Mouse (Mus musculus): ENCODE results near the gene Acbd5. TPM values are rescaled to one million over a fixed set of nuclear protein-coding genes. Genes with fewer than 3 reads are reported as not detected.

Gene Acbd5
- polyA plus RNA-seq, 1 experiment from 2014 or later: 32.9 TPM

DNA sequence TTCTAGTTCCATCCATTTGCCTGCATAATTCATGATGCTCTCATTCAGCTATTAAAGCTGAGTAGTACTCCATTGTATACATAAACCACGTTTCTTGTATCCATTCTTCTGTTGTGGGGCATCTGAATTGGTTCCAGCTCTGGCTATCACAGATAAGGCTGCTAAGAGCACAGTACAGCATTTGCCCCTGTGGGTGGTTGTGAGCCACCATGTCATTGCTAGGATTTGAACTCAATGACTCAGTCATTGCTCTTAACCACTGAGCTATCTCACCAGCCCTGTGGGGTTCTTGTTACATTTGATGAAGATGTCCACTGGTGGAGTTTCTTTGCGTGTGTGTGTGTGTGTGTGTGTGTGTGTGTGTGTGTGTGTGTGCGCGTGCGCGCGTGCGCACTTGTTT is 16.6 kb downstream of the Acbd5 start:
- Histone ChIP-seq H3K4me1 (replicated peaks; ENCODE audit: control insufficient read depth, insufficient read depth) (no peaks in the 10 kb centered on the region), H3K4me2 (replicated peaks; ENCODE audit: low read depth) (no peak overlapping the region), H3K9me3 (ENCODE audit: control insufficient read depth, low read length) (no peaks in the 10 kb centered on the region), H3K27ac (replicated peaks) (no peak overlapping the region), H3K36me3 (ENCODE audit: control insufficient read depth, insufficient read depth, low read length) (peaks cover 10% of the 10 kb centered on the region; the same call in 1 of the 2 replicates), H3K9ac (ENCODE audit: low read length) (no peak overlapping the region), H3K27me3 (ENCODE audit: control insufficient read depth, insufficient read depth, low read length) (no peaks in the 10 kb centered on the region), H3K4me3 (ENCODE audit: low read depth, low read length) (no peak overlapping the region)
- no peak for ATAC-seq (ENCODE audit: low FRiP score, low TSS enrichment)
- WGBS: 91% methylated on average over 8 of the region's 8 CpGs
- no peak for DNase-seq (ENCODE audit: low spot score)
- no peak for TF ChIP-seq EP300 (optimal IDR thresholded peaks at IDR 0.05)
- TF ChIP-seq CTCF (IDR thresholded peaks at IDR 0.05; ENCODE audit: low read depth): no peak

DNA sequence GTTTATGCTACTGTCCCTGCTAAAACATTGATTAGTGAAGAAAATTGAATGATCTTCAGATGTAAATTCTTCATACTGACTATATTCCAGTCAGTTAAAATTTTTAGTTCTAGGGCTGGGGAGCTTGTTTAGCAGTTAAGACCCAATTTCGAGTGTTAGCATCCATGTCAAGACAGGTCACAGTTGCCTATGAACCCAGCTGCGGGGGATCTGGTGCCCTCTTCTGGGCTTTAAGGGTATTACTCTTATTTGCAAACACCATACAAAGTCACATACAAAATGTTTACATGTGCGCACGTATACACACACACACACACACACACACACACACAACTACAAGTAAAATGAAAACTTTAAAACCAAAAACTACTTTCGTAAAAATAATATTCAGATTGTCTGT is 24.2 kb downstream of the Acbd5 start:
- peaks cover 15% of the 10 kb centered on the region; the same call in 1 of the 2 replicates for H3K36me3 ChIP-seq (ENCODE audit: control insufficient read depth, insufficient read depth, low read length)
- no peaks in the 10 kb centered on the region for H3K9me3 ChIP-seq (ENCODE audit: control insufficient read depth, low read length)
- no peaks in the 10 kb centered on the region for H3K27me3 ChIP-seq (ENCODE audit: control insufficient read depth, insufficient read depth, low read length)
- 56% methylated on average over 5 of the region's 5 CpGs for WGBS
- ATAC-seq (ENCODE audit: low FRiP score, low TSS enrichment) (no peak), DNase-seq (ENCODE audit: low spot score) (peak; percentile 23)
- H3K4me2 ChIP-seq (replicated peaks; ENCODE audit: low read depth): no peak overlapping the region
- H3K9ac ChIP-seq (ENCODE audit: low read length): no peak overlapping the region
- H3K4me1 ChIP-seq (replicated peaks; ENCODE audit: control insufficient read depth, insufficient read depth): no peaks in the 10 kb centered on the region
- no peak overlapping the region for H3K27ac ChIP-seq (replicated peaks)
- TF ChIP-seq EP300 (optimal IDR thresholded peaks at IDR 0.05) (no peak), CTCF (IDR thresholded peaks at IDR 0.05; ENCODE audit: low read depth) (peak; percentile 80)
- no peak overlapping the region for H3K4me3 ChIP-seq (ENCODE audit: low read depth, low read length)

DNA sequence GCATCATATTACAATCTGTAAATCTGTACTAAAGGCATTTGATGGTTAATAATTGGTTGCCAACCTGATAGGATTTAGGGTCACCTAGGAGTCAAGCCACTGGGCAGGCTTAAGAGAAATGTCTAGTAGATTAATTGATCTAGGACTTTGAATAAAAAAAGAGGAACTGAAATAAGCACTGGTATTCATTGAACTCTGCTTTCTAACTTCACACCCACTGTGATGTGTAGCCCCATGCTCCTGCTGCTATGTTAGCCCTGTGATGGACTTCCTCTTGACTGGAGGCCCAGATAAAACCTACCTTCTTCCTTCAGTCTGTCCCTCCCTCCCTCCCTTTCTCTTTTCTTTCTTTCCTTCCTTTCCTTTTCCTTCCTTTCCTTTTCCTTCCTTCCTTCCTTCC is 29.1 kb downstream of the Acbd5 start:
- H3K27ac ChIP-seq (replicated peaks): no peak overlapping the region
- H3K36me3 ChIP-seq (ENCODE audit: control insufficient read depth, insufficient read depth, low read length): peaks cover 15% of the 10 kb centered on the region; the same call in 1 of the 2 replicates
- H3K4me1 ChIP-seq (replicated peaks; ENCODE audit: control insufficient read depth, insufficient read depth): no peaks in the 10 kb centered on the region
- no peak for ATAC-seq (ENCODE audit: low FRiP score, low TSS enrichment)
- TF ChIP-seq EP300 (optimal IDR thresholded peaks at IDR 0.05) (no peak), CTCF (IDR thresholded peaks at IDR 0.05; ENCODE audit: low read depth) (no peak)
- no peak overlapping the region for H3K4me2 ChIP-seq (replicated peaks; ENCODE audit: low read depth)
- no peak for DNase-seq (ENCODE audit: low spot score)
- no peaks in the 10 kb centered on the region for H3K9me3 ChIP-seq (ENCODE audit: control insufficient read depth, low read length)
- H3K9ac ChIP-seq (ENCODE audit: low read length): no peak overlapping the region
- no peaks in the 10 kb centered on the region for H3K27me3 ChIP-seq (ENCODE audit: control insufficient read depth, insufficient read depth, low read length)
- no peak overlapping the region for H3K4me3 ChIP-seq (ENCODE audit: low read depth, low read length)

DNA sequence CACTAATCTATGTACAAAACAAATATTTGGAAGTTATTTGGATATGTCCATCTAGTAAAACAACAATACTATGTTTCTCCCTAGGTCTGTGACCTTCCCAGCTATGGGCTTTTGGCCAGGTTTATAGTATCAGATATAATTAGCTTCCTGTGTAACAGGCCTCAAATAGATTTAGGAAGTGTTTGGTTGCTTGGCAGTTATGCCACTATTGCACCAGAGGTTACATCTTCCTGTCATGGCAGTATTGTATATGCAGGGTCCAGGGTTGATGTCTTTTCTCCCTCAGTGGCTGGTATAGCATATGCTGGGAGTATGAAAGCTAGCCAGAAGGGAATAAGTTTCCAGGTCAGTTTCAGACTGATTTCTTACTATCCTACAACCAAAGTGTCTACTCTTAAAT is 34.3 kb downstream of the Acbd5 start:
- Histone ChIP-seq H3K27me3 (ENCODE audit: control insufficient read depth, insufficient read depth, low read length) (no peaks in the 10 kb centered on the region), H3K4me2 (replicated peaks; ENCODE audit: low read depth) (no peak overlapping the region), H3K27ac (replicated peaks) (no peak overlapping the region), H3K4me1 (replicated peaks; ENCODE audit: control insufficient read depth, insufficient read depth) (no peaks in the 10 kb centered on the region), H3K9me3 (ENCODE audit: control insufficient read depth, low read length) (no peaks in the 10 kb centered on the region), H3K4me3 (ENCODE audit: low read depth, low read length) (no peak overlapping the region), H3K9ac (ENCODE audit: low read length) (no peak overlapping the region), H3K36me3 (ENCODE audit: control insufficient read depth, insufficient read depth, low read length) (no peaks in the 10 kb centered on the region)
- no peak for TF ChIP-seq CTCF (IDR thresholded peaks at IDR 0.05; ENCODE audit: low read depth)
- TF ChIP-seq EP300 (optimal IDR thresholded peaks at IDR 0.05): no peak
- DNase-seq (ENCODE audit: low spot score) (no peak), ATAC-seq (ENCODE audit: low FRiP score, low TSS enrichment) (no peak)

DNA sequence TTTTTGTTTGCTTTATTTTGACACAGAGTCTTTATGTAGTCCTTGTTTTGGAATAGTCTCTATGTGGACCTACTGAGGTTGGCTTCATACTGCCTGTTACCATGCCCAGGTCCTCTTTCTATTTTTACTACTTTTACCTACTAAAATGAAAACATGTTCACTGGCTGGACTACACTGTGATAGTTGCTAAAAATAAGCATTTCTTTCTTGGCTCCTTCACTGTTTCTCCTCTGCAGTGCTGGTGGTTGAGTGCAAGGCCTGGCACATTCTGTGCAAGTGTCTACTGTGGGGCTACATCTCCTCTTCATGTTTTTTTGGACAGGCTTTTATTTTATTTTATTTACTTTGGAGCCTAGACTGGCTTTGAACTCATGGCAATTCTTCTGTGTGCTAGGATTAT is 51.6 kb downstream of the Acbd5 start:
- DNase-seq (ENCODE audit: low spot score) (no peak), ATAC-seq (ENCODE audit: low FRiP score, low TSS enrichment) (no peak)
- Histone ChIP-seq H3K4me3 (ENCODE audit: low read depth, low read length) (no peak overlapping the region), H3K27ac (replicated peaks) (no peak overlapping the region), H3K9ac (ENCODE audit: low read length) (no peak overlapping the region), H3K9me3 (ENCODE audit: control insufficient read depth, low read length) (no peaks in the 10 kb centered on the region), H3K36me3 (ENCODE audit: control insufficient read depth, insufficient read depth, low read length) (0 out of 2 replicates have a peak, but pooled peaks cover 4% of the 10 kb centered on the region), H3K4me2 (replicated peaks; ENCODE audit: low read depth) (no peak overlapping the region), H3K4me1 (replicated peaks; ENCODE audit: control insufficient read depth, insufficient read depth) (no peaks in the 10 kb centered on the region), H3K27me3 (ENCODE audit: control insufficient read depth, insufficient read depth, low read length) (no peaks in the 10 kb centered on the region)
- TF ChIP-seq CTCF (IDR thresholded peaks at IDR 0.05; ENCODE audit: low read depth): no peak
- no peak for TF ChIP-seq EP300 (optimal IDR thresholded peaks at IDR 0.05)

DNA sequence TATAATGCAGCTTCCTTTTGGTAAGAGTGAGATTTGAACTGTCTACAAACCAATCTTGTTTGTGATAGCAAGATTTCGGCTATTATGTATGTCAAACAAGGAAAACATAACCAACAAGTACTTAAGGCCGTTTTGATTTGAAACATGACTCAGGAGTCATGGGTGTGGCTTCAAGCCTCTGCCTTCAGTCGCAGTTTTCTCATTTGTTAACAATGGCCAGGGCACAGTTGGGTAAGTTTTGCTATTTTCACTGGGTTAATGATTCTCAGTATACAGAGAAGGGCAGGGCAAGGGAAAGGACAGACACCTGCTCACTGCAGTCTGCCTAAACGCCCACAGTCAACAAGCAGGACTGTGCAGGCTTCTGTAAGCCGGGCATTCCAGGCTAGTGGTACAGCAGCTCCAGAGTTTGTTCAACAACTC is 87.2 kb downstream of the Acbd5 start:
- no peaks in the 10 kb centered on the region for H3K36me3 ChIP-seq (ENCODE audit: control insufficient read depth, insufficient read depth, low read length)
- peak overlapping the region; percentile 54 for H3K9ac ChIP-seq (ENCODE audit: low read length)
- no peak for TF ChIP-seq EP300 (optimal IDR thresholded peaks at IDR 0.05)
- no peak for TF ChIP-seq CTCF (IDR thresholded peaks at IDR 0.05; ENCODE audit: low read depth)
- peak; percentile 52 for DNase-seq (ENCODE audit: low spot score)
- H3K4me1 ChIP-seq (replicated peaks; ENCODE audit: control insufficient read depth, insufficient read depth): peaks cover 3% of the 10 kb centered on the region; the same call in 1 of the 2 replicates
- H3K4me3 ChIP-seq (ENCODE audit: low read depth, low read length): peak overlapping the region; percentile 75
- H3K4me2 ChIP-seq (replicated peaks; ENCODE audit: low read depth): peak overlapping the region; percentile 88
- WGBS: 1% methylated on average over 5 of the region's 5 CpGs
- no peaks in the 10 kb centered on the region for H3K9me3 ChIP-seq (ENCODE audit: control insufficient read depth, low read length)
- no peaks in the 10 kb centered on the region for H3K27me3 ChIP-seq (ENCODE audit: control insufficient read depth, insufficient read depth, low read length)
- ATAC-seq (ENCODE audit: low FRiP score, low TSS enrichment): peak; percentile 84
- peak overlapping the region; percentile 100 for H3K27ac ChIP-seq (replicated peaks)
